Mouse (Mus musculus): Measurements from ENCODE around the gene Sdf4. TPM values are rescaled to one million over a fixed set of nuclear protein-coding genes. Genes with fewer than 3 reads are reported as not detected.

The Sdf4 gene
- polyA plus RNA-seq, 1 experiment from 2014 or later = 73.2 TPM

GRCm38 (mm10) chr4:156054606-156055005 lies 61.9 kb downstream of the Sdf4 start:
- Histone ChIP-seq H3K9ac (ENCODE audit: low read depth, low read length) (no peak overlapping the region), H3K4me1 (ENCODE audit: control insufficient read depth, low read depth, low read length) (no peaks in the 10 kb centered on the region; the same call in 1 of the 2 replicates), H3K27me3 (ENCODE audit: control insufficient read depth, insufficient read depth, low read depth, low read length) (no peaks in the 10 kb centered on the region), H3K9me3 (replicated peaks; ENCODE audit: control insufficient read depth, low read length) (no peaks in the 10 kb centered on the region), H3K4me2 (ENCODE audit: low read depth, low read length) (no peak overlapping the region), H3K36me3 (ENCODE audit: control insufficient read depth, insufficient read depth) (no peaks in the 10 kb centered on the region), H3K4me3 (ENCODE audit: low read depth, low read length) (no peak overlapping the region), H3K27ac (ENCODE audit: low read length) (no peak overlapping the region)
- ATAC-seq (ENCODE audit: low read depth) = peak; percentile 57
- WGBS (ENCODE audit: insufficient replicate concordance) = 69% methylated on average over 6 of the region's 6 CpGs

GRCm38 (mm10) chr4:156055173-156055572 lies 62.5 kb downstream of the Sdf4 start:
- 57% methylated on average over 5 of the region's 5 CpGs for WGBS (ENCODE audit: insufficient replicate concordance)
- Histone ChIP-seq H3K4me2 (ENCODE audit: low read depth, low read length) (no peak overlapping the region), H3K36me3 (ENCODE audit: control insufficient read depth, insufficient read depth) (no peaks in the 10 kb centered on the region), H3K27me3 (ENCODE audit: control insufficient read depth, insufficient read depth, low read depth, low read length) (no peaks in the 10 kb centered on the region), H3K9me3 (replicated peaks; ENCODE audit: control insufficient read depth, low read length) (no peaks in the 10 kb centered on the region), H3K27ac (ENCODE audit: low read length) (no peak overlapping the region), H3K9ac (ENCODE audit: low read depth, low read length) (no peak overlapping the region), H3K4me1 (ENCODE audit: control insufficient read depth, low read depth, low read length) (no peaks in the 10 kb centered on the region; the same call in 1 of the 2 replicates), H3K4me3 (ENCODE audit: low read depth, low read length) (no peak overlapping the region)
- ATAC-seq (ENCODE audit: low read depth) = no peak

- Histone ChIP-seq H3K4me2 (ENCODE audit: low read depth, low read length) (no peak overlapping the region), H3K27ac (ENCODE audit: low read length) (no peak overlapping the region)
Observed at GRCm38 (mm10) chr4:156057702-156058101, 65.0 kb downstream of the Sdf4 start.

GRCm38 (mm10) chr4:156058826-156059225 lies 66.2 kb downstream of the Sdf4 start:
- H3K9me3 ChIP-seq (replicated peaks; ENCODE audit: control insufficient read depth, low read length) = no peaks in the 10 kb centered on the region
- no peak overlapping the region for H3K4me2 ChIP-seq (ENCODE audit: low read depth, low read length)
- 67% methylated on average over 9 of the region's 9 CpGs for WGBS (ENCODE audit: insufficient replicate concordance)
- no peaks in the 10 kb centered on the region for H3K36me3 ChIP-seq (ENCODE audit: control insufficient read depth, insufficient read depth)
- no peak overlapping the region for H3K27ac ChIP-seq (ENCODE audit: low read length)
- no peak for ATAC-seq (ENCODE audit: low read depth)
- H3K27me3 ChIP-seq (ENCODE audit: control insufficient read depth, insufficient read depth, low read depth, low read length) = no peaks in the 10 kb centered on the region
- H3K4me3 ChIP-seq (ENCODE audit: low read depth, low read length) = no peak overlapping the region
- no peak overlapping the region for H3K9ac ChIP-seq (ENCODE audit: low read depth, low read length)
- no peaks in the 10 kb centered on the region; the same call in 1 of the 2 replicates for H3K4me1 ChIP-seq (ENCODE audit: control insufficient read depth, low read depth, low read length)

More at GRCm38 (mm10) chr4:156057702-156058101, 65.0 kb downstream of the Sdf4 start:
- Histone ChIP-seq H3K27me3 (ENCODE audit: control insufficient read depth, insufficient read depth, low read depth, low read length) (no peaks in the 10 kb centered on the region), H3K9ac (ENCODE audit: low read depth, low read length) (no peak overlapping the region), H3K36me3 (ENCODE audit: control insufficient read depth, insufficient read depth) (no peaks in the 10 kb centered on the region), H3K4me1 (ENCODE audit: control insufficient read depth, low read depth, low read length) (no peaks in the 10 kb centered on the region; the same call in 1 of the 2 replicates), H3K4me3 (ENCODE audit: low read depth, low read length) (no peak overlapping the region), H3K9me3 (replicated peaks; ENCODE audit: control insufficient read depth, low read length) (no peaks in the 10 kb centered on the region)
- ATAC-seq (ENCODE audit: low read depth) = no peak
- WGBS (ENCODE audit: insufficient replicate concordance) = 61% methylated on average over 10 of the region's 10 CpGs

GRCm38 (mm10) chr4:156059261-156059660 lies 66.6 kb downstream of the Sdf4 start, which contains the start of gene Ttll10:
Gene Ttll10 (minus strand): TSS chr4:156059414.
- Histone ChIP-seq H3K4me1 (ENCODE audit: control insufficient read depth, low read depth, low read length) (no peaks in the 10 kb centered on the region; the same call in 1 of the 2 replicates), H3K9me3 (replicated peaks; ENCODE audit: control insufficient read depth, low read length) (no peaks in the 10 kb centered on the region), H3K27me3 (ENCODE audit: control insufficient read depth, insufficient read depth, low read depth, low read length) (no peaks in the 10 kb centered on the region), H3K27ac (ENCODE audit: low read length) (no peak within 1 kb of the TSS), H3K4me2 (ENCODE audit: low read depth, low read length) (no peak within 1 kb of the TSS), H3K4me3 (ENCODE audit: low read depth, low read length) (no peak within 1 kb of the TSS), H3K36me3 (ENCODE audit: control insufficient read depth, insufficient read depth) (no peaks in the 10 kb centered on the region), H3K9ac (ENCODE audit: low read depth, low read length) (no peak within 1 kb of the TSS)
- no peak for ATAC-seq (ENCODE audit: low read depth)
- WGBS (ENCODE audit: insufficient replicate concordance) = 44% methylated on average over 5 of the region's 5 CpGs

GRCm38 (mm10) chr4:156059713-156060112 lies 67.0 kb downstream of the Sdf4 start:
- H3K4me2 ChIP-seq (ENCODE audit: low read depth, low read length) = no peak overlapping the region
- H3K27me3 ChIP-seq (ENCODE audit: control insufficient read depth, insufficient read depth, low read depth, low read length) = no peaks in the 10 kb centered on the region
- WGBS (ENCODE audit: insufficient replicate concordance) = 45% methylated on average over 10 of the region's 10 CpGs
- no peaks in the 10 kb centered on the region for H3K9me3 ChIP-seq (replicated peaks; ENCODE audit: control insufficient read depth, low read length)
- H3K36me3 ChIP-seq (ENCODE audit: control insufficient read depth, insufficient read depth) = no peaks in the 10 kb centered on the region
- no peaks in the 10 kb centered on the region for H3K4me1 ChIP-seq (ENCODE audit: control insufficient read depth, low read depth, low read length)
- no peak overlapping the region for H3K9ac ChIP-seq (ENCODE audit: low read depth, low read length)
- no peak overlapping the region for H3K4me3 ChIP-seq (ENCODE audit: low read depth, low read length)
- H3K27ac ChIP-seq (ENCODE audit: low read length) = no peak overlapping the region
- peak; percentile 62 for ATAC-seq (ENCODE audit: low read depth)

MicroRNAs encoded within 50 kb of the gene (microRNA counts, 519-probe panel; counts per million panel counts)
- microRNA mmu-miR-200a (2,497 counts per million, percentile 65 among the panel's probes with 10 or more counts), microRNA mmu-miR-200b (2,699 counts per million, percentile 74 among the panel's probes with 10 or more counts), microRNA mmu-miR-429 (2,821 counts per million, percentile 78 among the panel's probes with 10 or more counts)

Small RNAs within 50 kb of the gene (microRNA-seq; reads per million reads assigned to microRNA genes)
- 238 reads per million, percentile 63 among the genes with 10 or more reads in this experiment for gene Mir200a
- 1,082 reads per million, percentile 77 among the genes with 10 or more reads in this experiment for gene Mir200b
- gene Mir429 = 4,364 reads per million, percentile 88 among the genes with 10 or more reads in this experiment

Other genes starting within 250 kb of the Sdf4 start
- 43.7 and 49.5 TPM in 2 replicates for gene Atad3a, start 231.8 kb upstream of the Sdf4 start, polyA plus RNA-seq (2015; fragmentation: Nextera tagmentation; extraction: Ambion mirVana)
- 0.28 and 0.34 TPM in 2 replicates for gene Vwa1, start 218.2 kb upstream of the Sdf4 start, polyA plus RNA-seq (2015; fragmentation: Nextera tagmentation; extraction: Ambion mirVana)
- gene Tmem88b, start 207.0 kb upstream of the Sdf4 start, polyA plus RNA-seq (2015; fragmentation: Nextera tagmentation; extraction: Ambion mirVana) = 0.12 and 0.19 TPM in 2 replicates
- gene Ankrd65, start 202.4 kb upstream of the Sdf4 start, polyA plus RNA-seq (2015; fragmentation: Nextera tagmentation; extraction: Ambion mirVana) = 0.08 TPM in 1 of 2 replicates, not detected in the other
- gene Mrpl20, start 190.0 kb upstream of the Sdf4 start, polyA plus RNA-seq (2015; fragmentation: Nextera tagmentation; extraction: Ambion mirVana) = 115 and 133 TPM in 2 replicates
- 69.7 and 79.8 TPM in 2 replicates for gene Ccnl2, start 180.4 kb upstream of the Sdf4 start, polyA plus RNA-seq (2015; fragmentation: Nextera tagmentation; extraction: Ambion mirVana)
- 91.8 and 99.9 TPM in 2 replicates for gene Aurkaip1, start 161.6 kb upstream of the Sdf4 start, polyA plus RNA-seq (2015; fragmentation: Nextera tagmentation; extraction: Ambion mirVana)
- gene Mxra8, start 153.2 kb upstream of the Sdf4 start, polyA plus RNA-seq (2015; fragmentation: Nextera tagmentation; extraction: Ambion mirVana) = 8.2 and 10.2 TPM in 2 replicates
- 1.9 TPM in 2 replicates for gene Dvl1, start 145.5 kb upstream of the Sdf4 start, polyA plus RNA-seq (2015; fragmentation: Nextera tagmentation; extraction: Ambion mirVana)
- gene Tas1r3, start 129.5 kb upstream of the Sdf4 start, polyA plus RNA-seq (2015; fragmentation: Nextera tagmentation; extraction: Ambion mirVana) = 0.11 and 0.14 TPM in 2 replicates
- 7.1 and 8.4 TPM in 2 replicates for gene Cptp, start 123.4 kb upstream of the Sdf4 start, polyA plus RNA-seq (2015; fragmentation: Nextera tagmentation; extraction: Ambion mirVana)
- 31.8 and 33.1 TPM in 2 replicates for gene Ints11, start 123.3 kb upstream of the Sdf4 start, polyA plus RNA-seq (2015; fragmentation: Nextera tagmentation; extraction: Ambion mirVana)
- gene Pusl1, start 101.1 kb upstream of the Sdf4 start, polyA plus RNA-seq (2015; fragmentation: Nextera tagmentation; extraction: Ambion mirVana) = 12.9 and 13.4 TPM in 2 replicates
- gene Acap3, start 101.0 kb upstream of the Sdf4 start, polyA plus RNA-seq (2015; fragmentation: Nextera tagmentation; extraction: Ambion mirVana) = 5.5 and 5.6 TPM in 2 replicates
- 41.1 and 42.2 TPM in 2 replicates for gene Ube2j2, start 49.0 kb upstream of the Sdf4 start, polyA plus RNA-seq (2015; fragmentation: Nextera tagmentation; extraction: Ambion mirVana)
- 57.4 and 60.0 TPM in 2 replicates for gene C1qtnf12, start 30.6 kb upstream of the Sdf4 start, polyA plus RNA-seq (2015; fragmentation: Nextera tagmentation; extraction: Ambion mirVana)
- 3.3 and 3.6 TPM in 2 replicates for gene B3galt6, start 223 bp upstream of the Sdf4 start, polyA plus RNA-seq (2015; fragmentation: Nextera tagmentation; extraction: Ambion mirVana)
- gene Tnfrsf4, start 21.0 kb downstream of the Sdf4 start, polyA plus RNA-seq (2015; fragmentation: Nextera tagmentation; extraction: Ambion mirVana) = 0.22 and 0.37 TPM in 2 replicates
- 0.58 and 0.68 TPM in 2 replicates for gene Tnfrsf18, start 33.3 kb downstream of the Sdf4 start, polyA plus RNA-seq (2015; fragmentation: Nextera tagmentation; extraction: Ambion mirVana)
- 0.29 and 0.33 TPM in 2 replicates for gene Ttll10, start 66.5 kb downstream of the Sdf4 start, polyA plus RNA-seq (2015; fragmentation: Nextera tagmentation; extraction: Ambion mirVana)
- 11.4 and 13.4 TPM in 2 replicates for gene 9430015G10Rik, start 117.1 kb downstream of the Sdf4 start, polyA plus RNA-seq (2015; fragmentation: Nextera tagmentation; extraction: Ambion mirVana)
- gene Rnf223, start 137.6 kb downstream of the Sdf4 start, polyA plus RNA-seq (2015; fragmentation: Nextera tagmentation; extraction: Ambion mirVana) = 0.06 and 0.09 TPM in 2 replicates
- gene Agrn, start 204.6 kb downstream of the Sdf4 start, polyA plus RNA-seq (2015; fragmentation: Nextera tagmentation; extraction: Ambion mirVana) = 6.7 and 7.7 TPM in 2 replicates
- 6.1 and 6.9 TPM in 2 replicates for gene Isg15, start 207.9 kb downstream of the Sdf4 start, polyA plus RNA-seq (2015; fragmentation: Nextera tagmentation; extraction: Ambion mirVana)
- gene AW011738, start 210.4 kb downstream of the Sdf4 start, polyA plus RNA-seq (2015; fragmentation: Nextera tagmentation; extraction: Ambion mirVana) = 1.0 and 1.2 TPM in 2 replicates
- gene Perm1, start 223.0 kb downstream of the Sdf4 start, polyA plus RNA-seq (2015; fragmentation: Nextera tagmentation; extraction: Ambion mirVana) = 0.14 and 0.40 TPM in 2 replicates
- 3.8 and 4.1 TPM in 2 replicates for gene Plekhn1, start 242.0 kb downstream of the Sdf4 start, polyA plus RNA-seq (2015; fragmentation: Nextera tagmentation; extraction: Ambion mirVana)
- 36.0 and 36.2 TPM in 2 replicates for gene Noc2l, start 243.1 kb downstream of the Sdf4 start, polyA plus RNA-seq (2015; fragmentation: Nextera tagmentation; extraction: Ambion mirVana)